ENCODE assay signal across 8 mouse cellular contexts in genomic region chr15:93276276-93276675, GRCm38 (mm10). TPM values are rescaled to one million over a fixed set of nuclear protein-coding genes. Genes with fewer than 3 reads are reported as not detected.
DNase-seq lines count a peak whose midpoint lies in the region; ATAC-seq and TF ChIP-seq lines count a peak whose summit lies in the region.

No protein-coding gene starts in this region.

- TF ChIP-seq CTCF in lung, embryonic 14.5 days (IDR thresholded peaks at IDR 0.05; ENCODE audit: low read depth), result no peak

- no peaks in the 10 kb centered on the region for H3K27me3 ChIP-seq in erythroblast, embryonic 14.5 days (ENCODE audit: control insufficient read depth)
- H3K27me3 ChIP-seq in intestine, embryonic 14.5 days (replicated peaks; ENCODE audit: control insufficient read depth, insufficient read depth, low read length), result no peaks in the 10 kb centered on the region
- no peaks in the 10 kb centered on the region for H3K27me3 ChIP-seq in lung, embryonic 14.5 days (ENCODE audit: insufficient read depth, low read length)
- no peaks in the 10 kb centered on the region for H3K27me3 ChIP-seq in splenic B cell, adult 2 months (ENCODE audit: control insufficient read depth, insufficient read depth, low read length, poor library complexity, severe bottlenecking)

- peaks cover 26% of the 10 kb centered on the region for H3K36me3 ChIP-seq in erythroblast, embryonic 14.5 days (ENCODE audit: control insufficient read depth)
- H3K36me3 ChIP-seq in intestine, embryonic 14.5 days (ENCODE audit: control insufficient read depth, insufficient read depth, low read length), result peaks cover 9% of the 10 kb centered on the region
- H3K36me3 ChIP-seq in lung, embryonic 14.5 days (ENCODE audit: insufficient read depth), result peaks cover 15% of the 10 kb centered on the region; the same call in 1 of the 2 replicates
- no peaks in the 10 kb centered on the region for H3K36me3 ChIP-seq in splenic B cell, adult 2 months (ENCODE audit: control insufficient read depth, insufficient read depth, low read length, poor library complexity, severe bottlenecking)

- ATAC-seq in intestine, embryonic 14.5 days (replicated peaks; ENCODE audit: low FRiP score, low TSS enrichment, low read depth), result no peak
- ATAC-seq in lung, embryonic 14.5 days (ENCODE audit: insufficient read depth), result no peak

- no peaks in the 10 kb centered on the region for H3K9me3 ChIP-seq in erythroblast, embryonic 14.5 days (ENCODE audit: control insufficient read depth, low read length)
- no peaks in the 10 kb centered on the region for H3K9me3 ChIP-seq in intestine, embryonic 14.5 days (ENCODE audit: control insufficient read depth, low read length)
- no peaks in the 10 kb centered on the region for H3K9me3 ChIP-seq in lung, embryonic 14.5 days (ENCODE audit: low read depth, low read length)

- H3K27ac ChIP-seq in intestine, embryonic 14.5 days (ENCODE audit: low read depth), result no peak overlapping the region; the same call in 1 of the 2 replicates
- H3K27ac ChIP-seq in lung, embryonic 14.5 days (ENCODE audit: low read depth), result no peak overlapping the region

- WGBS in intestine, embryonic 14.5 days, result 6% methylated on average over 14 of the region's 14 CpGs
- 3% methylated on average over 14 of the region's 14 CpGs for WGBS in lung, embryonic 14.5 days

- H3K4me3 ChIP-seq in erythroblast, embryonic 14.5 days (replicated peaks), result peak overlapping the region; percentile 72
- H3K4me3 ChIP-seq in intestine, embryonic 14.5 days (ENCODE audit: low read depth, low read length), result peak overlapping the region; percentile 67
- H3K4me3 ChIP-seq in lung, embryonic 14.5 days (ENCODE audit: low read depth, low read length), result peak overlapping the region; percentile 78

- peaks cover 43% of the 10 kb centered on the region for H3K4me1 ChIP-seq in erythroblast, embryonic 14.5 days (ENCODE audit: control insufficient read depth)
- peaks cover 27% of the 10 kb centered on the region for H3K4me1 ChIP-seq in intestine, embryonic 14.5 days (replicated peaks; ENCODE audit: control insufficient read depth, insufficient read depth, low read length)
- peaks cover 7% of the 10 kb centered on the region for H3K4me1 ChIP-seq in lung, embryonic 14.5 days (ENCODE audit: insufficient read depth)

- H3K4me2 ChIP-seq in intestine, embryonic 14.5 days (ENCODE audit: low read length), result peak overlapping the region; percentile 95
- H3K4me2 ChIP-seq in lung, embryonic 14.5 days, result peak overlapping the region; percentile 96

- peak; percentile 57 for DNase-seq in adrenal gland, adult 2 months
- no peak for DNase-seq in adrenal gland, adult 8-10 months
- peak; percentile 55 for DNase-seq in NIH3T3 (ENCODE audit: low read depth)
- peak; percentile 62 for DNase-seq in intestine, embryonic 14.5 days (ENCODE audit: low spot score)
- DNase-seq in lung, embryonic 14.5 days, result peak; percentile 55
- peak; percentile 13 for DNase-seq in splenic B cell, adult 2 months (ENCODE audit: low read depth, low spot score)
- DNase-seq in ovary, postnatal 36 days (ENCODE audit: low spot score), result no peak

- H3K9ac ChIP-seq in intestine, embryonic 14.5 days (ENCODE audit: low read length), result no peak overlapping the region
- H3K9ac ChIP-seq in lung, embryonic 14.5 days, result no peak overlapping the region

RNA-seq across cellular contexts. Expression of gene Gxylt1, which starts 1.3 kb away (rescaled TPM):
- total RNA-seq in adrenal gland, adult 2 months (2021), result 10 to 100 TPM; 22.5 to 46.4 TPM
- 1.2 and 2.2 TPM in 2 replicates for polyA plus RNA-seq in adrenal gland, adult 2 months (2012; rRNA removed)
- total RNA-seq in adrenal gland, adult 8-10 months (2022), result 10 to 100 TPM; 26.5 to 32.2 (median 31.0) TPM
- 0.05 and 0.09 TPM in 2 replicates for polyA plus RNA-seq in erythroblast, embryonic 14.5 days (2012)
- 14.2 and 14.5 TPM in 2 replicates for polyA plus RNA-seq in intestine, embryonic 14.5 days (2014; fragmentation: Nextera tagmentation; extraction: Ambion mirVana)
- 18.1 and 19.1 TPM in 2 replicates for polyA plus RNA-seq in lung, embryonic 14.5 days (2014; fragmentation: Nextera tagmentation; extraction: Ambion mirVana)

Comparison
In these comparisons a context has a peak if more than half of its experiments do, and no peak if none do; other contexts are left out.
1. DNase-seq: peak in adrenal gland, adult 2 months (single experiment), NIH3T3 (single experiment), intestine, embryonic 14.5 days (single experiment), lung, embryonic 14.5 days (single experiment) and splenic B cell, adult 2 months (single experiment); none in adrenal gland, adult 8-10 months (single experiment) and ovary, postnatal 36 days (single experiment).
2. Peak in every context shown above with its lines, with median percentiles within 50 percentile points of each other: H3K4me3 ChIP-seq.